Mouse (Mus musculus) neural tube, embryonic 11.5 days (tissue): ENCODE data around the gene Capn8. TPM values are rescaled to one million over a fixed set of nuclear protein-coding genes. Genes with fewer than 3 reads are reported as not detected.

Source experiments
- ATAC-seq: fragments of 200-750 bp; cut with Nextera tagmentation; 2 replicates; pipeline ENCODE4 v1.8.0; 2017; ENCODE audit warnings: moderate number of reproducible peaks, mild to moderate bottlenecking, moderate TSS enrichment, moderate library complexity; ENCODE audit not compliant: insufficient read depth, low FRiP score, low TSS enrichment
- DNase-seq: peaks from one replicate; pipeline ENCODE4 v3.0.0-alpha.2; 2015; ENCODE audit warnings: low spot score
- H3K27ac ChIP-seq: fragments of 300-500 bp; sonication (generic); 2 replicates; pipeline ENCODE4 v1.5.1; 2014; ENCODE audit warnings: low read depth, mild to moderate bottlenecking, low read length
- H3K27me3 ChIP-seq: fragments of 300-500 bp; sonication (generic); 2 replicates; pipeline ENCODE4 v1.6.1; 2014; ENCODE audit warnings: mild to moderate bottlenecking, low read length, mixed read lengths; ENCODE audit not compliant: control insufficient read depth, insufficient read depth
- H3K36me3 ChIP-seq: fragments of 300-500 bp; sonication (generic); 2 replicates; pipeline ENCODE4 v1.6.1; 2014; ENCODE audit warnings: mild to moderate bottlenecking, low read length, moderate library complexity, mixed read lengths; ENCODE audit not compliant: control insufficient read depth, insufficient read depth
- H3K4me1 ChIP-seq: fragments of 300-500 bp; sonication (generic); 2 replicates; pipeline ENCODE4 v1.6.1; 2014; ENCODE audit warnings: low read length, mixed read lengths; ENCODE audit not compliant: control insufficient read depth, insufficient read depth
- H3K4me2 ChIP-seq: fragments of 300-500 bp; sonication (generic); 2 replicates; pipeline ENCODE4 v1.6.1; 2014; ENCODE audit warnings: low read depth, mild to moderate bottlenecking, moderate library complexity
- H3K4me3 ChIP-seq: fragments of 300-500 bp; sonication (generic); 2 replicates; pipeline ENCODE4 v1.5.1; 2014; ENCODE audit warnings: low read depth, low read length
- H3K9ac ChIP-seq: fragments of 300-500 bp; sonication (generic); 2 replicates; pipeline ENCODE4 v1.6.1; 2014; ENCODE audit warnings: mild to moderate bottlenecking, low read length
- H3K9me3 ChIP-seq: fragments of 300-500 bp; sonication (generic); 2 replicates; pipeline ENCODE4 v1.6.1; 2016; ENCODE audit warnings: low read length; ENCODE audit not compliant: control insufficient read depth
- WGBS: fragments of 180-500 bp; shearing (Covaris S2); extraction: QIAGEN DNeasy Blood & Tissue Kit; methylation state at CpG from one replicate; pipeline ENCODE4 v1.1.7; 2014; 5-methylcytosine and 5-hydroxymethylcytosine counted together
- polyA plus RNA-seq: library from polyadenylated mRNA; unstranded; fragments of >200 nt; fragmentation: Nextera tagmentation; extraction: Ambion mirVana; gene quantifications from 2 replicates; pipeline ENCODE4 v1.2.1, GENCODE M21; 2014

The Capn8 gene
- polyA plus RNA-seq, 1 experiment from 2014 or later, result not detected

GRCm38 (mm10) chr1:182561945-182562514 is 2.8 kb upstream of the Capn8 start:
- Histone ChIP-seq H3K27ac (no peak overlapping the region), H3K4me3 (no peak overlapping the region), H3K4me2 (no peak overlapping the region), H3K36me3 (no peaks in the 10 kb centered on the region), H3K4me1 (no peaks in the 10 kb centered on the region), H3K27me3 (no peaks in the 10 kb centered on the region), H3K9ac (no peak overlapping the region), H3K9me3 (no peaks in the 10 kb centered on the region)
- no peak for ATAC-seq
- no peak for DNase-seq
- 75% methylated on average over 11 of the region's 11 CpGs for WGBS

GRCm38 (mm10) chr1:182562576-182563370 is 2.0 kb upstream of the Capn8 start:
- 41% methylated on average over 16 of the region's 16 CpGs for WGBS
- DNase-seq (peak; percentile 27), ATAC-seq (no peak)

GRCm38 (mm10) chr1:182565351-182565835 is 586 bp downstream of the Capn8 start:
- Histone ChIP-seq H3K9ac (no peak overlapping the region), H3K4me3 (no peak overlapping the region), H3K27me3 (no peaks in the 10 kb centered on the region), H3K27ac (no peak overlapping the region), H3K9me3 (no peaks in the 10 kb centered on the region), H3K4me2 (no peak overlapping the region), H3K36me3 (no peaks in the 10 kb centered on the region), H3K4me1 (no peaks in the 10 kb centered on the region)
- DNase-seq (no peak), ATAC-seq (no peak)
- 90% methylated on average over 6 of the region's 6 CpGs for WGBS

More at GRCm38 (mm10) chr1:182562576-182563370, 2.0 kb upstream of the Capn8 start:
- Histone ChIP-seq H3K4me3 (no peak overlapping the region), H3K9me3 (no peaks in the 10 kb centered on the region), H3K27ac (no peak overlapping the region), H3K36me3 (no peaks in the 10 kb centered on the region), H3K4me1 (no peaks in the 10 kb centered on the region), H3K4me2 (no peak overlapping the region), H3K27me3 (no peaks in the 10 kb centered on the region), H3K9ac (no peak overlapping the region)

- peaks cover 7% of the 10 kb centered on the region; the same call in 1 of the 2 replicates for H3K4me1 ChIP-seq
- WGBS, result 82% methylated on average over 3 of the region's 3 CpGs
- no peak overlapping the region for H3K4me2 ChIP-seq
- no peaks in the 10 kb centered on the region for H3K36me3 ChIP-seq
- DNase-seq (no peak), ATAC-seq (no peak)
- no peaks in the 10 kb centered on the region for H3K9me3 ChIP-seq
- no peak overlapping the region for H3K9ac ChIP-seq
- no peaks in the 10 kb centered on the region for H3K27me3 ChIP-seq
- no peak overlapping the region for H3K4me3 ChIP-seq
- no peak overlapping the region for H3K27ac ChIP-seq
Observed at GRCm38 (mm10) chr1:182571148-182571547, 6.3 kb downstream of the Capn8 start.

- H3K27ac ChIP-seq, result no peak overlapping the region
- H3K4me3 ChIP-seq, result no peak overlapping the region
- H3K9me3 ChIP-seq, result no peaks in the 10 kb centered on the region
- H3K4me1 ChIP-seq, result peaks cover 7% of the 10 kb centered on the region; the same call in 1 of the 2 replicates
- 90% methylated on average over 11 of the region's 11 CpGs for WGBS
- no peaks in the 10 kb centered on the region for H3K36me3 ChIP-seq
- no peaks in the 10 kb centered on the region for H3K27me3 ChIP-seq
- no peak for ATAC-seq
- H3K9ac ChIP-seq, result no peak overlapping the region
- no peak for DNase-seq
- H3K4me2 ChIP-seq, result no peak overlapping the region
Observed at GRCm38 (mm10) chr1:182571973-182572372, 7.2 kb downstream of the Capn8 start.

GRCm38 (mm10) chr1:182573856-182574665 is 9.3 kb downstream of the Capn8 start:
- no peaks in the 10 kb centered on the region for H3K36me3 ChIP-seq
- H3K9ac ChIP-seq, result no peak overlapping the region
- no peaks in the 10 kb centered on the region for H3K27me3 ChIP-seq
- H3K9me3 ChIP-seq, result no peaks in the 10 kb centered on the region
- ATAC-seq, result peak; percentile 27; the same call in 1 of the 2 replicates
- peaks cover 7% of the 10 kb centered on the region; the same call in 1 of the 2 replicates for H3K4me1 ChIP-seq
- 13% methylated on average over 8 of the region's 8 CpGs for WGBS
- DNase-seq, result peak; percentile 32
- 0 out of 2 replicates have a peak overlapping the region, but pooled peaks have one; percentile 1 for H3K27ac ChIP-seq
- H3K4me2 ChIP-seq, result no peak overlapping the region
- no peak overlapping the region for H3K4me3 ChIP-seq

- H3K27me3 ChIP-seq, result no peaks in the 10 kb centered on the region
- no peak for DNase-seq
Observed at GRCm38 (mm10) chr1:182574666-182575049, 9.9 kb downstream of the Capn8 start.

GRCm38 (mm10) chr1:182584169-182584568 is 19.4 kb downstream of the Capn8 start:
- Histone ChIP-seq H3K4me3 (no peak overlapping the region), H3K9me3 (no peaks in the 10 kb centered on the region), H3K4me1 (no peaks in the 10 kb centered on the region), H3K27ac (no peak overlapping the region), H3K27me3 (no peaks in the 10 kb centered on the region), H3K9ac (no peak overlapping the region), H3K4me2 (no peak overlapping the region), H3K36me3 (no peaks in the 10 kb centered on the region)
- WGBS, result 87% methylated on average over 6 of the region's 6 CpGs
- ATAC-seq, result no peak
- DNase-seq, result no peak

More at GRCm38 (mm10) chr1:182574666-182575049, 9.9 kb downstream of the Capn8 start:
- Histone ChIP-seq H3K27ac (no peak overlapping the region), H3K36me3 (no peaks in the 10 kb centered on the region), H3K9ac (no peak overlapping the region), H3K4me2 (no peak overlapping the region), H3K4me3 (no peak overlapping the region), H3K4me1 (peaks cover 7% of the 10 kb centered on the region; the same call in 1 of the 2 replicates), H3K9me3 (no peaks in the 10 kb centered on the region)
- ATAC-seq, result no peak
- WGBS, result 53% methylated on average over 4 of the region's 4 CpGs
